Mouse (Mus musculus) CD4-positive helper T cell, adult 2 months (primary cell): Measurements from ENCODE around the gene Efna5.

Experiments
- DNase-seq: peaks from one replicate; pipeline ENCODE4 v3.0.0-alpha.2; 2012; ENCODE audit warnings: low read depth, missing footprints, low spot score

Efna5 gene

GRCm38 (mm10) chr17:62657832-62658630 lies 223.1 kb downstream of the Efna5 start:
- DNase-seq: no peak

GRCm38 (mm10) chr17:62657051-62657450 lies 224.1 kb downstream of the Efna5 start:
- no peak for DNase-seq

GRCm38 (mm10) chr17:62656591-62656990 lies 224.5 kb downstream of the Efna5 start:
- no peak for DNase-seq

- DNase-seq: no peak
Measured at GRCm38 (mm10) chr17:62655819-62656355, 225.2 kb downstream of the Efna5 start.

- DNase-seq: no peak
Measured at GRCm38 (mm10) chr17:62652451-62652850, 228.7 kb downstream of the Efna5 start.

- DNase-seq: no peak
Measured at GRCm38 (mm10) chr17:62651696-62652095, 229.4 kb downstream of the Efna5 start.

GRCm38 (mm10) chr17:62649293-62649950 lies 231.7 kb downstream of the Efna5 start:
- no peak for DNase-seq

- no peak for DNase-seq
Measured at GRCm38 (mm10) chr17:62646836-62647235, 234.3 kb downstream of the Efna5 start.

- no peak for DNase-seq
Measured at GRCm38 (mm10) chr17:62642447-62643145, 238.5 kb downstream of the Efna5 start.

GRCm38 (mm10) chr17:62640654-62641053 lies 240.5 kb downstream of the Efna5 start:
- no peak for DNase-seq

GRCm38 (mm10) chr17:62636896-62637295 lies 244.2 kb downstream of the Efna5 start:
- DNase-seq: no peak

GRCm38 (mm10) chr17:62634937-62635336 lies 246.2 kb downstream of the Efna5 start:
- no peak for DNase-seq

GRCm38 (mm10) chr17:62628474-62628873 lies 252.6 kb downstream of the Efna5 start:
- no peak for DNase-seq

GRCm38 (mm10) chr17:62627508-62627907 lies 253.6 kb downstream of the Efna5 start:
- no peak for DNase-seq

GRCm38 (mm10) chr17:62625646-62626020 lies 255.5 kb downstream of the Efna5 start:
- no peak for DNase-seq

- DNase-seq: no peak
Measured at GRCm38 (mm10) chr17:62624804-62625645, 256.1 kb downstream of the Efna5 start.

- no peak for DNase-seq
Measured at GRCm38 (mm10) chr17:62623224-62623623, 257.9 kb downstream of the Efna5 start.

- no peak for DNase-seq
Measured at GRCm38 (mm10) chr17:62622481-62622880, 258.6 kb downstream of the Efna5 start.

- no peak for DNase-seq
Measured at GRCm38 (mm10) chr17:62615159-62615558, 266.0 kb downstream of the Efna5 start.

- DNase-seq: no peak
Measured at GRCm38 (mm10) chr17:62614708-62615107, 266.4 kb downstream of the Efna5 start.

GRCm38 (mm10) chr17:62614237-62614636 lies 266.9 kb downstream of the Efna5 start:
- no peak for DNase-seq
